Mouse (Mus musculus): ENCODE data around the gene Rsrc2. TPM values are rescaled to one million over a fixed set of nuclear protein-coding genes. Genes with fewer than 3 reads are reported as not detected.
"Not testable (repeated sequence)": the region's sequence is repeated elsewhere in the genome, so short reads cannot be mapped to it uniquely, and the experiment has no call there.

Gene Rsrc2
- polyA plus RNA-seq, 1 experiment from 2014 or later, result 173 TPM

- WGBS, result 94% methylated on average over 2 of the region's 2 CpGs
- no peak overlapping the region for H3K4me2 ChIP-seq (replicated peaks)
- H3K27ac ChIP-seq, result no peak overlapping the region
- H3K9me3 ChIP-seq, result no peaks in the 10 kb centered on the region
- H3K27me3 ChIP-seq, result no peaks in the 10 kb centered on the region
- H3K36me3 ChIP-seq, result peaks cover 86% of the 10 kb centered on the region
- no peak overlapping the region for H3K9ac ChIP-seq (replicated peaks)
- H3K4me3 ChIP-seq (replicated peaks), result no peak overlapping the region
- H3K4me1 ChIP-seq (replicated peaks), result no peaks in the 10 kb centered on the region
- no peak for ATAC-seq
Measured at GRCm38 (mm10) chr5:123730981-123731380, 18.2 kb downstream of the Rsrc2 start.

- not testable (repeated sequence) for H3K4me2 ChIP-seq (replicated peaks); H3K27me3 ChIP-seq; H3K9me3 ChIP-seq; H3K9ac ChIP-seq (replicated peaks); H3K27ac ChIP-seq; H3K4me3 ChIP-seq (replicated peaks); ATAC-seq
- 91% methylated on average over 7 of the region's 7 CpGs for WGBS
- Histone ChIP-seq H3K36me3 (peaks cover 27% of the 10 kb centered on the region), H3K4me1 (replicated peaks) (peaks cover 17% of the 10 kb centered on the region)
Measured at GRCm38 (mm10) chr5:123723816-123724215, 25.4 kb downstream of the Rsrc2 start.

DNA sequence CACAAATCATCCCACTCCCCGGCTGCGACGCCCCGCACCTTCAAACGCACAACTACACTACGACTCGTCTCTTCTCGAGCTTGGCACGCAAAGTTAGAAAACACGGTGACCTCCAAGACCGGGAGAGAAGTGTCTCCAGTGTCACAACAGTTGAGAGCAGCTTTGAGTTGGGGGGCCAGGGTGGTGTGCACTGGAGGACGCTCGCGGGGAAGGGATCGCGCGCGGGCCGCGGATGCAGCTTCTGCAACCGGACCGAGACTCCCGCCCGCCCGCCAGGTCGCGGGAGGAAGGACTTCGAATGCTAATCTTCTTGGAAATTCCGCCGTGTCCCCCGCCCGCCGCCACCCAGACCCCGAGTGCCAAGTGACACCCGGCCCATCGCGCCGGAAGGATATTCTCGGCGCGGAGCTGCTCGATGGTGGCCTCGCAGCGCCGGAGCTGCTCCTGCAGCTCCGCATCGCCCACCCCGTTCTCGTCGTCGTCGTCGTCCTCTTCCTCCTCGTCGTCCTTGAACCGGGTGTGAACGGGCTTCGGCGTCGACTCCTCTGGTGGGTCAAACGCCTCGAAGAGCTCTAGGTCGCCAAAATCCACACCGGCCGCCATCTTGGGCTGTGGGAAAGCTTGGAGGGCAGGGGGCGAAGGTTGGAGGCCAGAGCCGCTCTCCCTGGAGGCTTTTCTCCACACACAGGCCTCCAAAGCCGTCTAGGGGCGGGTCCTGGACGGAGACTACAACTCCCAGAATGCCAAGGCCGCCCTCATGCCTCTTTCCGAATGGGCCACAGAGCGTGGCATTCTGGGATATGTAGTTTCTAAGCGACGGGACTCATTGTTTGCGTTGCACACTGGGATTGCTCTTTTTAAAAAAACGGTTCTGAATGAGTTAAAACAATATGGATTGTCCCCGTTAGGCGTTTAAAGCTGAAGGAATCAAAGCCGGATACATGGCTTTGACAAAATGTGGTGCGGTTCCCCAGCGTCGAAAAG lies 28.6 kb downstream of the Rsrc2 start, which contains the start of gene Zcchc8:
Gene Zcchc8, minus strand, starts transcription at position 773 of the 984 bp plus-strand sequence.
- H3K36me3 ChIP-seq, result peaks cover 18% of the 10 kb centered on the region
- ATAC-seq, result peak; percentile 100
- peaks cover 35% of the 10 kb centered on the region for H3K4me1 ChIP-seq (replicated peaks)
- peak within 1 kb of the TSS; percentile 91 for H3K4me2 ChIP-seq (replicated peaks)
- H3K27ac ChIP-seq, result peak within 1 kb of the TSS; percentile 87
- no peaks in the 10 kb centered on the region for H3K27me3 ChIP-seq
- peak within 1 kb of the TSS; percentile 78 for H3K4me3 ChIP-seq (replicated peaks)
- WGBS, result under 1% methylated on average over 83 of the region's 83 CpGs
- peak within 1 kb of the TSS; percentile 89 for H3K9ac ChIP-seq (replicated peaks)
- no peaks in the 10 kb centered on the region for H3K9me3 ChIP-seq

- H3K9me3 ChIP-seq, result no peaks in the 10 kb centered on the region
- no peak overlapping the region for H3K9ac ChIP-seq (replicated peaks)
- peaks cover 75% of the 10 kb centered on the region for H3K36me3 ChIP-seq
- no peak overlapping the region for H3K27ac ChIP-seq
- no peak overlapping the region for H3K4me3 ChIP-seq (replicated peaks)
- H3K4me1 ChIP-seq (replicated peaks), result peaks cover 26% of the 10 kb centered on the region
- no peak for ATAC-seq
- H3K4me2 ChIP-seq (replicated peaks), result no peak overlapping the region
- H3K27me3 ChIP-seq, result no peaks in the 10 kb centered on the region
- WGBS, result 92% methylated on average over 4 of the region's 4 CpGs
Measured at GRCm38 (mm10) chr5:123714622-123715021, 34.6 kb downstream of the Rsrc2 start.

GRCm38 (mm10) chr5:123713782-123714181 lies 35.4 kb downstream of the Rsrc2 start:
- no peak overlapping the region for H3K9ac ChIP-seq (replicated peaks)
- H3K27me3 ChIP-seq, result no peaks in the 10 kb centered on the region
- no peak overlapping the region for H3K4me2 ChIP-seq (replicated peaks)
- peaks cover 17% of the 10 kb centered on the region for H3K4me1 ChIP-seq (replicated peaks)
- 94% methylated on average over 6 of the region's 6 CpGs for WGBS
- ATAC-seq, result no peak
- H3K4me3 ChIP-seq (replicated peaks), result no peak overlapping the region
- H3K27ac ChIP-seq, result no peak overlapping the region
- H3K9me3 ChIP-seq, result no peaks in the 10 kb centered on the region
- peaks cover 81% of the 10 kb centered on the region for H3K36me3 ChIP-seq

DNA sequence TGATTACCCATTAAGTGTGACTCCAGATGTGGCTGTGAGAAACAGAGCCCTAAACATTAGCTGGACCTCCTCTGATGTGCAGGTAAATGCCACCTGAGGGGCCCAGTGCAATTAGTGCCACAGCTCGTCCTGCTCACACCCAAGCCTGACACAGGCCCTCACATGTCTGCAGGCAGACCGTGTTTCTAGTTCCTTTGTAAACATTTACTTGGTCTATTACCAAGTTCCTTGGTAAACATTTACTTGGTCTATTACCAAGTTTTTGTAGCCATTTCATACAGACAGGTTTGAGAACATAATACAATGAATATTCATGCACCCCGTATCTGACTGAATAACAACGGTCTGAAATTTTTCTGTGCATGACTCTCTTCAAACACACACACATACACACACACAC lies 39.6 kb downstream of the Rsrc2 start:
- no peaks in the 10 kb centered on the region for H3K4me1 ChIP-seq (replicated peaks)

GRCm38 (mm10) chr5:123708598-123708997 lies 40.6 kb downstream of the Rsrc2 start:
- Histone ChIP-seq H3K9ac (replicated peaks) (no peak overlapping the region), H3K4me1 (replicated peaks) (no peaks in the 10 kb centered on the region), H3K27me3 (no peaks in the 10 kb centered on the region), H3K27ac (no peak overlapping the region), H3K4me2 (replicated peaks) (no peak overlapping the region), H3K36me3 (peaks cover 92% of the 10 kb centered on the region), H3K9me3 (no peaks in the 10 kb centered on the region), H3K4me3 (replicated peaks) (no peak overlapping the region)
- WGBS, result 93% methylated on average over 12 of the region's 12 CpGs
- no peak for ATAC-seq

More for the DNA sequence above, 39.6 kb downstream of the Rsrc2 start:
- no peaks in the 10 kb centered on the region for H3K27me3 ChIP-seq
- no peak overlapping the region for H3K27ac ChIP-seq
- no peaks in the 10 kb centered on the region for H3K9me3 ChIP-seq
- peaks cover 93% of the 10 kb centered on the region for H3K36me3 ChIP-seq
- WGBS, result 87% methylated on average over 4 of the region's 4 CpGs
- no peak overlapping the region for H3K4me3 ChIP-seq (replicated peaks)
- H3K9ac ChIP-seq (replicated peaks), result no peak overlapping the region
- ATAC-seq, result no peak
- no peak overlapping the region for H3K4me2 ChIP-seq (replicated peaks)

GRCm38 (mm10) chr5:123700625-123701024 lies 48.6 kb downstream of the Rsrc2 start:
- Histone ChIP-seq H3K27ac (no peak overlapping the region), H3K4me3 (replicated peaks) (no peak overlapping the region), H3K4me2 (replicated peaks) (no peak overlapping the region), H3K9ac (replicated peaks) (no peak overlapping the region), H3K9me3 (no peaks in the 10 kb centered on the region), H3K27me3 (no peaks in the 10 kb centered on the region), H3K4me1 (replicated peaks) (no peaks in the 10 kb centered on the region), H3K36me3 (peaks cover 75% of the 10 kb centered on the region)
- no peak for ATAC-seq
- 85% methylated on average over 11 of the region's 11 CpGs for WGBS

- no peak overlapping the region for H3K27ac ChIP-seq
- no peak overlapping the region for H3K9ac ChIP-seq (replicated peaks)
- H3K9me3 ChIP-seq, result no peaks in the 10 kb centered on the region
- no peak overlapping the region for H3K4me2 ChIP-seq (replicated peaks)
- WGBS, result 26% methylated on average over 3 of the region's 3 CpGs
- H3K4me1 ChIP-seq (replicated peaks), result no peaks in the 10 kb centered on the region
- no peaks in the 10 kb centered on the region for H3K27me3 ChIP-seq
- ATAC-seq, result no peak
- peaks cover 62% of the 10 kb centered on the region for H3K36me3 ChIP-seq
- H3K4me3 ChIP-seq (replicated peaks), result no peak overlapping the region
Measured at GRCm38 (mm10) chr5:123699198-123699597, 50.0 kb downstream of the Rsrc2 start.

DNA sequence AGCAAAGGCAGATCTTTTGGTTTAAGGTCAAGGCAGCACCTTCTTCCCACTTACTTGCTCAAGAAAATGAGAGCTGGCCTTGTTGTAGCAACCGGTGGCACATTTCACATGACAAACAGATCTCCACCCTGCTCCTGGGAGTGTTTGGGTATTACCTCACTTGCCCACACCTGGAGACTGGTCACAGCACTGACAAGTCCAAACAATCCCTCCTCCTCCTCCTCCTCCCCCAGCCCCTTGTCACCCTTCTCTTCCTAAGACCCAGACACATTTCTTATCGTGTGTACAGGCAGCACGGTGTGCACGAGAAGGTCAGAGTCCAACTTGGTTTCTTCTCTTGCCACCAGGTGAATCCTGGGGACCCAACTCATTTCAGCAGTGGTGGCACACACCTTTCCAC lies 52.3 kb downstream of the Rsrc2 start:
- Histone ChIP-seq H3K4me3 (replicated peaks) (no peak overlapping the region), H3K27me3 (no peaks in the 10 kb centered on the region), H3K9me3 (no peaks in the 10 kb centered on the region), H3K4me2 (replicated peaks) (no peak overlapping the region), H3K9ac (replicated peaks) (no peak overlapping the region), H3K27ac (no peak overlapping the region), H3K36me3 (peaks cover 40% of the 10 kb centered on the region), H3K4me1 (replicated peaks) (no peaks in the 10 kb centered on the region)
- 95% methylated on average over 4 of the region's 4 CpGs for WGBS
- ATAC-seq, result no peak

DNA sequence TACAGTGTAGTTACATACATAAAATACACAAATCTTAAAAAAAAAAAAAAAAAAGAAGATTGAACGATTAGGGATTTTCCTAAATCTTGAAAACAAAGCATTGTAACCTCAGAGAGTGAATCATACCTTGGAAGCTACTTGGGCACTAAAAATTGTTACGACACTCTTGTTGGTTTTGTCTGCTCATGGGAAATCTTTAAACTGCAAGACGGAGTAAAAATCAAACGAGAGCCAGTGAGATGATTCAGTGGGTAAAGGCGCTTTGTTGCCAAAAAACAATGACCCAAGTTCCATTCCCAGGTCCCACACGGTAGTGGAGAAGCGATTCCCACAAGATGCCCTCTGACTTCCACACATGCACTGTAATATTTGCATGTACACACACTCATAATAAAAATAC lies 53.0 kb downstream of the Rsrc2 start:
- Histone ChIP-seq H3K4me2 (replicated peaks) (no peak overlapping the region), H3K9me3 (no peaks in the 10 kb centered on the region), H3K36me3 (peaks cover 34% of the 10 kb centered on the region), H3K4me1 (replicated peaks) (no peaks in the 10 kb centered on the region), H3K9ac (replicated peaks) (no peak overlapping the region), H3K4me3 (replicated peaks) (no peak overlapping the region), H3K27ac (no peak overlapping the region), H3K27me3 (no peaks in the 10 kb centered on the region)
- no peak for ATAC-seq
- 93% methylated on average over 7 of the region's 7 CpGs for WGBS

DNA sequence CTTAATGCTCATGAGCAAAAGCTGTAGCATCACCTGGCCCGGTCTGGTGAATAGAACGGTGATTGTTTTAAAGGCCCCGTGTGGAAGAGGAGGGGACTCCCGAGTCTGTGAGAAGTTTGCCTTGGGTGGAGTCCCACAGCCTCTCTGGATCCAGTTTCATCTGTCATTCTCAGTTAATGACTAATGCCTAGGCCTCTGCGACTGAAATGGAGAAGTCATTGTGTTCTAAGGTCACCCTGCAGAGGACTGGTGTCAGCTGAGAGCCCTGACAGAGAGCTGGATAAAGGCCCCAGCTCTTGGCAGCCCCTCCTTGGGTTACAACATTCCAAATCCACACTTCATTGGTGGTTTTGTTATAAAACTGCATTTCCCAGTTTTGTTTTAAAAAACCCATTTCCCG lies 54.7 kb downstream of the Rsrc2 start:
- 76% methylated on average over 6 of the region's 6 CpGs for WGBS
- Histone ChIP-seq H3K9ac (replicated peaks) (no peak overlapping the region), H3K4me2 (replicated peaks) (no peak overlapping the region), H3K9me3 (no peaks in the 10 kb centered on the region), H3K4me3 (replicated peaks) (no peak overlapping the region), H3K27me3 (no peaks in the 10 kb centered on the region), H3K36me3 (peaks cover 20% of the 10 kb centered on the region), H3K4me1 (replicated peaks) (no peaks in the 10 kb centered on the region), H3K27ac (no peak overlapping the region)
- ATAC-seq, result no peak

All from midbrain, embryonic 13.5 days (tissue).